Mouse (Mus musculus): ENCODE data around the gene Rgs6. TPM values are rescaled to one million over a fixed set of nuclear protein-coding genes. Genes with fewer than 3 reads are reported as not detected.

Gene Rgs6
- polyA plus RNA-seq, 1 experiment from 2014 or later = 1.8 TPM

DNA sequence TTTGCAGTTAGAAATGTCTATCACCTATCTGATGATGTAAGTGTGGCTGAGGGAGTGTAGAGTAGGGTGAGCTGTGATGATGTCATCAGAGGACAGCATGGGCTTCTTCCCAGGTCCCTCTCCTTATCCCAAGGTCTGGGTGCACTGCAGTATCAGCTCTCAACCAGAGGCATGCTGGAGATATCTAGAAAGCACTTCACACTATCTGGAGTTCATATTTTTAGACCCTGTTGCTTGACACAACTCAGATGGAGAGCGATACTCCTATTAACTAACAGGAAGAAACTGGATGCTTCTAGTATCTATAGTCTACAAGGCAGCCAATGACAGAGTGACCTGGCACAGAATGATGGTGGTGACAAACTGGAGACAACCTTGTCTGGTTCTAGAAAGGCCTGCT is 250.5 kb downstream of the Rgs6 start:
- H3K4me1 ChIP-seq = no peaks in the 10 kb centered on the region
- H3K36me3 ChIP-seq (replicated peaks) = no peaks in the 10 kb centered on the region
- H3K9me3 ChIP-seq = 0 out of 2 replicates have a peak, but pooled peaks cover 8% of the 10 kb centered on the region
- H3K9ac ChIP-seq = no peak overlapping the region
- no peak overlapping the region for H3K4me2 ChIP-seq
- no peaks in the 10 kb centered on the region for H3K27me3 ChIP-seq
- WGBS = 91% methylated on average over 1 of the region's 1 CpGs
- H3K27ac ChIP-seq = no peak overlapping the region
- ATAC-seq (ENCODE audit: low FRiP score) = no peak
- no peak overlapping the region for H3K4me3 ChIP-seq (replicated peaks)

DNA sequence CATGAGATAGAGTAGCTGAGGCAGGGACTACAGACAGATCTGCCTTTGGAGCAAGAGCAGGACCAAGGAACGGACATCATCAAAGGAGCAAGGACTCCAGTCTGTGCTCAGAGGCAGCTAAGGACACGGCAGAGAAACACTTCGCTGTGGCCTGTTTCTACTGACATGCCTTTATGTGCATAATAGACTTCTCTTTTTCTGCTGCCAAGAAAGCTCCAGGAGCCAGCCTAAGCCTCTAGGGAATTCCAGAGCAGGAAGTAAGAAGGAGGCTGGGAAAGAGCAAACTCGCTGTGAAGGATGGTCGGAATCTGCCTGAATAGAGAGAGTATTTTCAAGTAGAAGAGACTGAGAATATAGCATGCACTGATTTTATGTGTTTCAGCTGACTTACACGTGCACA is 253.5 kb downstream of the Rgs6 start:
- Histone ChIP-seq H3K9me3 (0 out of 2 replicates have a peak, but pooled peaks cover 10% of the 10 kb centered on the region), H3K9ac (no peak overlapping the region), H3K36me3 (replicated peaks) (no peaks in the 10 kb centered on the region), H3K4me2 (no peak overlapping the region), H3K4me3 (replicated peaks) (no peak overlapping the region), H3K27me3 (no peaks in the 10 kb centered on the region), H3K27ac (no peak overlapping the region), H3K4me1 (no peaks in the 10 kb centered on the region)
- WGBS = 74% methylated on average over 6 of the region's 6 CpGs
- ATAC-seq (ENCODE audit: low FRiP score) = no peak

DNA sequence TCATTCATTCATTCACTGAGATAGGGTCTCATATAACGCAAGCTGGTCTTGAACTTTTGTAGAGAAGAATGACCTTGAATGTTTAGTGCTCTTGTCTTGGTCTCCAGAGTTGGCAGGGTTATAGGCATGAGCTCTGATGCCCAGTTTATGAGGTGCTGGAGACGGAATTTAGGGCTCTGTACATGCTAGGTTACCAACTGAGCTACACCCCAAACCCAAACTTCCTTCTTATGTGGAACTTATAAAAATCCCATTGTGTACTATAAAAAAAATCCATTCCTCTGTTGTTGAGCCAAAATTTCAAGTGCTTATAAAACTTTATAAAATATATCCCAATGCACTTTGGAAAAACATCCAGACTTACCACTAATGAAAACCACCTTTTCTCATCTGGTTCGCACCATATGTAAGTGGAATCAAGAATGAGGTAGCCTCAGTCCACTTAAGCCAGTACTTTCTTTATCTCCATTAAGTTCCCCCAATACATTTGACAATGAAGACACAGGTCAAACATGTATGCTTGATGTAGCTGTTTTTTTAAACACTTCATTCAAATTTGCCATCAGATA is 260.3 kb downstream of the Rgs6 start:
- no peak for ATAC-seq (ENCODE audit: low FRiP score)
- no peak overlapping the region for H3K9ac ChIP-seq
- no peaks in the 10 kb centered on the region for H3K4me1 ChIP-seq
- no peak overlapping the region for H3K4me3 ChIP-seq (replicated peaks)
- WGBS = 87% methylated on average over 3 of the region's 3 CpGs
- no peak overlapping the region for H3K27ac ChIP-seq
- H3K27me3 ChIP-seq = no peaks in the 10 kb centered on the region
- 0 out of 2 replicates have a peak, but pooled peaks cover 3% of the 10 kb centered on the region for H3K9me3 ChIP-seq
- H3K4me2 ChIP-seq = no peak overlapping the region
- no peaks in the 10 kb centered on the region for H3K36me3 ChIP-seq (replicated peaks)

DNA sequence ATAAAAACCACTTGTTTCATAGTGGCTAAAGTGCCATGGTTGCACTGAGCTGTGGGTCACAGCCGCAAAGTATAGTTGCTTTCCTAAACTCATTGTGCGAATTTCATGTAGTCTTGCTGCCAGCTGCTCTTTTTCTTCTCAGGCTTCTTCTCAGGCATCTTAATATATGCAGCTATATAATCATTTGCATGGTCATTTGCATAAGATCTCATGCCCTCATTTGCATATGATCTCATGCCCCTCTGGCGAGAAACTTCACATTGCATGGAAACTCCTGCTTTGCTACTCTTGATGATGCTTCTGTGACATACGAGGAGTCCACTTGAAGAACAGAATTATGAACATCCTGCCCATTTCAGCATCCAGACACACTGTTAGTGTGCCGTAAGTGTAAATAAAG is 266.8 kb downstream of the Rgs6 start:
- 0 out of 2 replicates have a peak, but pooled peaks have one; percentile 39 for ATAC-seq (ENCODE audit: low FRiP score)
- Histone ChIP-seq H3K9ac (no peak overlapping the region), H3K27ac (no peak overlapping the region), H3K4me2 (no peak overlapping the region), H3K36me3 (replicated peaks) (no peaks in the 10 kb centered on the region), H3K4me1 (peaks cover 3% of the 10 kb centered on the region), H3K4me3 (replicated peaks) (no peak overlapping the region), H3K27me3 (no peaks in the 10 kb centered on the region), H3K9me3 (no peaks in the 10 kb centered on the region)
- WGBS = 58% methylated on average over 5 of the region's 5 CpGs

DNA sequence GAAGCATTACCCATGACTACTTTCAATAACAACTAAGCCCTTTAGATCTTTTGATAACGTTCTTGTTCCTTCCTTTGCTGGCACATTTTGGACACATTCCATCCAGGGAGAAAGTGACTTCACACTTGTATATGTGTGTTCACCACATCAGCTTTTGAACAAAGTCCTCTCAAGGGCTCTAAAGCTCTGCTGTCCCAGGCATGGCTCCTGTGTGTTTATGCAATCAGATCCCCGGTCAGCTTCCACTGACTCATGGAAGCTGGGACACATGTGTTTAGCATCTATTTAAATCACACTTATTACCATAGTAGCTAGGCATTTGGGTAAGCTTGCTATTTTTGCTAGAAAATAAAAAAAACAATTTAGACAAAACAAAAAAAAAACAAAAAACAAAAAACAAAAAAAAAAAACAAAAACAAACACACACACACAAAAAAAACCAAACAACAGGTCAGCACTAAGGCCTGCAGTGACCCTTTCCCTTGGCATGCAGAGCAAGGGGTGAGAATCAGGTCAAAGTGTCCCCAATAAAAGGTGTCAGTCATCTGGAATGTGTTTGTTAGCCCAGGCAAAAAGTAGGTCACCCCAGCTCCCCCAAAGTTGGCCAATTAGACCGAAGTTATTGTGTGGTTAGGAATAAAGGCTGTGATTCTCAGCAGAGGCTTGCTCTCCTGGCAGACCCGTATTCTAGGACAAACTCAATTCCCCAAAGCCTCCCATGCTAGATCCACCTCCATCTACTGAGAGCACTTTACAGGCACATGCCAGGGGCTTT is 267.4 kb downstream of the Rgs6 start:
- 58% methylated on average over 4 of the region's 4 CpGs for WGBS
- ATAC-seq (ENCODE audit: low FRiP score) = no peak
- H3K36me3 ChIP-seq (replicated peaks) = no peaks in the 10 kb centered on the region
- no peak overlapping the region for H3K4me3 ChIP-seq (replicated peaks)
- peaks cover 3% of the 10 kb centered on the region for H3K4me1 ChIP-seq
- no peaks in the 10 kb centered on the region for H3K9me3 ChIP-seq
- H3K9ac ChIP-seq = no peak overlapping the region
- H3K27ac ChIP-seq = no peak overlapping the region
- no peaks in the 10 kb centered on the region for H3K27me3 ChIP-seq
- H3K4me2 ChIP-seq = no peak overlapping the region

DNA sequence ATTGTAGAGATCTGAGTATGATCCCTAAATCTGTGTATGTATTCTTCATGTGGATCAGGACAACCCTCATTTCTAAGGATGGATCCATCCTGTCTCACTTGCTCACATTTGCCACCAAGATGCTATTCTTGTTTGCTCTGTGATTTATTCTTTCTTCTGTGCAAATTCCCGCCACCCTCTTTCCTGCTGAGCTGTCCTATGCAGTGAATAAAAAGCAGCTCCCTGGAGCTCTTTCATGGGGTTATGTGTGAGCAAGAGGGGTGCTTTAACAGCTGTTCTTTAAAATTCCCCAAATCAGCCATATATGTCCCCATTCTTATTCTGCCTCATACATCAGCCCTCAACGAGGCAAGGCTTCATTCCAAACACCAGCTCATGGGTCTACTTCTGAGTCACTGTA is 277.6 kb downstream of the Rgs6 start:
- Histone ChIP-seq H3K36me3 (replicated peaks) (no peaks in the 10 kb centered on the region), H3K27ac (no peak overlapping the region), H3K27me3 (no peaks in the 10 kb centered on the region), H3K4me3 (replicated peaks) (no peak overlapping the region), H3K9ac (no peak overlapping the region), H3K4me2 (no peak overlapping the region), H3K9me3 (no peaks in the 10 kb centered on the region), H3K4me1 (no peaks in the 10 kb centered on the region)
- no peak for ATAC-seq (ENCODE audit: low FRiP score)
- WGBS = 55% methylated on average over 2 of the region's 2 CpGs

DNA sequence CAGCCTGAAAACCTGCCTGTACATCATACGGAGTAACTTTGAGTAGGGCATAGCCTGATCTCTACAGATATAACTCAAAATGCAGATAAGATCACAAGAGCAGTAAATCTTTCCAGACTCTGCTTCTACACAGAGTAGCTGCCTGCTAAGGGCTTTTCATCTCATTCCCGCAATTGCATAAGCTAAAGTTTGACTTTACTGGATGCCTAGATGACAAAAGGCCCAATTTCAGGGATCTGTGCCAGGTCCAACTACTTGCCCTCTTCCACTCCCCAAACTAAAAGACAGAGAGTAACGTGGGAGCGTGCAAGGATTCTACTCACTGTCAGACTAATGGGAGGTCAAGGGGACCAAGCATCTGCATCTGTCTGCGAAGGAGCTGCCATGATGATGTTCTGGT is 292.6 kb downstream of the Rgs6 start:
- Histone ChIP-seq H3K4me2 (no peak overlapping the region), H3K4me3 (replicated peaks) (no peak overlapping the region), H3K36me3 (replicated peaks) (no peaks in the 10 kb centered on the region), H3K27me3 (no peaks in the 10 kb centered on the region), H3K9ac (no peak overlapping the region), H3K4me1 (no peaks in the 10 kb centered on the region), H3K9me3 (no peaks in the 10 kb centered on the region), H3K27ac (no peak overlapping the region)
- 95% methylated on average over 5 of the region's 5 CpGs for WGBS
- no peak for ATAC-seq (ENCODE audit: low FRiP score)

DNA sequence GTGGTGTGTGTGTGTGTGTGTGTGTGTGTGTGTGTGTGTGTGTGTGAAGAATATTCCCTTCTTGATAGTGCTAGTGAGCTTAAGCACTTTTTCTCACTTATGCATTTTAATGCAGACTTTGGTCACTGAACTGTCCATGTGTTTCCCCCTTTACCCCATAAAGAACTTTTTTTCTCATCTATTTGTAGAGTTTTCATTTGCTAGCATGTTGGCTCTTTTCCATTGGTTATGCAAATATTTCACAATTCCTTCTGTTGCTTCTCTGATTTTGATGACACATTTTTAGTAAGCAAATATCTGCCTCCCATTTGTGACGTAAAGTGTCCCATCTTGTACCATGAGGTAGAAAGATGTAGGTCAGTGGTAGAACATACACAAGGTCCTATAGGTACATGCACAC is 295.0 kb downstream of the Rgs6 start:
- no peak overlapping the region for H3K4me3 ChIP-seq (replicated peaks)

DNA sequence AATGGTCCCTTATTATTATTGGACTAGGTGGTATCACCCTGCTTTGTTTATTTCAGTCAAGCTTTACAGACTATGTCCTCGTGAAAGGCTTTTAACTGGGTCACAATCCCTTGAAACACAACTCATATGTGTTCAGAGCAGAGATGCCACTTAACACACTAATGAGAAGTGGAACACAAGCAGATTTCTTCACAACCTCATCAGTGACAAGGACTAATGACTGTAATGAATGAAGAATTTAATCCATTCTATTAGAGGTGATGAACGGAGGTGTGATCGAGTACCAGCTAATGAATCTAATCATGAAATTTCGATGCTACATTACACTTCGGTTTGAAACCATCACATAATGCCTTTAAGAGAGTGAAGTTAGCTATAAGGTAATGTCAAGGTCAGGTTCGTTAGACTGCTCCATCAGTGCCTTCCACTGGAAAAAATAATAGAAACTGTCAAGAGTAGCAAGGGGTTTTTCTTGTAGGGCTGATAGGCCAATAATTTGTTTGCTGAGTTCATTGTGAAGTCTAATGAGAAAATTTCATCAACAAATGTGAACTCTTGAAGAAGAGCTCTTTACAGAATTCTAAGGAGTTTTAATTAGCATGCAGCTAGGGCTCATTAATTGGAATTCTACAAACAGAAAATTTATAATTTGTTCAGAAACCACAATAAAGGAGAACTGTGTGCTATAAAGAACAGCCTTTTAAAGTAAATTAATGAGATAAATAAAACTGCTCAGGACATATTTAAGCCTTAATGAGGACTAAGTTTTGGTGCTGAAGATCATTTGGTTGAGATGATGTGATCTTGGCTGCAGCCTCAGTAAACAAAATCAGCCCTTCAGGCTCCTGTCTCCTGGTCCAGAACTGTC is 307.1 kb downstream of the Rgs6 start:
- Histone ChIP-seq H3K27me3 (no peaks in the 10 kb centered on the region; the same call in 1 of the 2 replicates), H3K4me2 (no peak overlapping the region), H3K4me1 (no peaks in the 10 kb centered on the region), H3K36me3 (replicated peaks) (no peaks in the 10 kb centered on the region), H3K27ac (no peak overlapping the region), H3K9me3 (no peaks in the 10 kb centered on the region), H3K4me3 (replicated peaks) (no peak overlapping the region), H3K9ac (no peak overlapping the region)
- ATAC-seq (ENCODE audit: low FRiP score) = peak; percentile 74; the same call in 1 of the 2 replicates
- WGBS = 52% methylated on average over 6 of the region's 6 CpGs

More for the DNA sequence above, 295.0 kb downstream of the Rgs6 start:
- Histone ChIP-seq H3K27me3 (0 out of 2 replicates have a peak, but pooled peaks cover 3% of the 10 kb centered on the region), H3K27ac (no peak overlapping the region), H3K36me3 (replicated peaks) (no peaks in the 10 kb centered on the region), H3K4me1 (no peaks in the 10 kb centered on the region), H3K4me2 (no peak overlapping the region), H3K9ac (no peak overlapping the region), H3K9me3 (no peaks in the 10 kb centered on the region)
- ATAC-seq (ENCODE audit: low FRiP score) = no peak
- 96% methylated on average over 1 of the region's 1 CpGs for WGBS

DNA sequence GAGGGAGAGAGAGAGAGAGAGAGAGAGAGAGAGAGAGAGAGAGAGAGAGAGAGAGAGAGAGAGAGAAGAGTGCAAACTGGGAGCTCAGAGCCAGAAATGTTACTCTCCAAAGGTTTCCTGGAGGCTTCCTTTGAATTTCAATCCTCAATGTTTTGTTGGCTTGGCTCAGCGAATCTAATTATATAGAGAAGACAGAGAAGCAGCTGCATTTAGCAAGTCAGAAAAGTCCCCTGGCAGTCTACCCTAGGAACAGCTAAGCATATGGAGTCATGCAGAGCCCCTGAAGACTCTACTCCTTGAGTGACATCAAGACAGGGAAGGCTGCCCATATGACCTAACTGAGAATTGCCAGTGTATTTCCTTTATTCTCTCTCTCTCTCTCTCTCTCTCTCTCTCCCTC is 317.7 kb downstream of the Rgs6 start:
- Histone ChIP-seq H3K27me3 (0 out of 2 replicates have a peak, but pooled peaks cover 3% of the 10 kb centered on the region), H3K4me1 (no peaks in the 10 kb centered on the region), H3K9me3 (no peaks in the 10 kb centered on the region), H3K4me2 (no peak overlapping the region), H3K36me3 (replicated peaks) (no peaks in the 10 kb centered on the region), H3K9ac (no peak overlapping the region), H3K4me3 (replicated peaks) (no peak overlapping the region), H3K27ac (no peak overlapping the region)
- WGBS = 77% methylated on average over 1 of the region's 1 CpGs
- ATAC-seq (ENCODE audit: low FRiP score) = no peak

DNA sequence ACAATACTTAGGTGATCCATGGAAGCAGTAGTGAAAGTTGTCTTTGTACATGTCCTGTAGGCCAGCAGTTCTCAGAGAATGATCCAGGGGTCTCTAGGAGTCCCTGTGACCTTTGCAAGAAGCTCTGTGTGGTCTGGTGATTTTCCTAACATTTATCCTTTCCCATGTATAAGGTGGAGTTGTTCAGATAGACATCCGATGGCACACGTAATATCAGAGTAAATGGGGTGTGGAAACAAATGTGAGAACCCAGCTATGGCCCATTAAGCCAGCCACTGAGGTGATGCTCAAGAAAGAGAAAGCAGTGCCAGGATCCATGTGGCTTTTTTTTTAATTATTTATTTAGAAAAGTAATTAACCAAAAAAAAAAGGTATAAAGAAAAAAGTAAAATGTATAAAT is 322.8 kb downstream of the Rgs6 start:
- no peaks in the 10 kb centered on the region for H3K27me3 ChIP-seq
- no peak overlapping the region for H3K4me2 ChIP-seq
- H3K27ac ChIP-seq = no peak overlapping the region
- ATAC-seq (ENCODE audit: low FRiP score) = no peak
- H3K9ac ChIP-seq = no peak overlapping the region
- no peak overlapping the region for H3K4me3 ChIP-seq (replicated peaks)
- H3K4me1 ChIP-seq = no peaks in the 10 kb centered on the region
- 96% methylated on average over 2 of the region's 2 CpGs for WGBS
- no peaks in the 10 kb centered on the region for H3K9me3 ChIP-seq
- H3K36me3 ChIP-seq (replicated peaks) = no peaks in the 10 kb centered on the region

DNA sequence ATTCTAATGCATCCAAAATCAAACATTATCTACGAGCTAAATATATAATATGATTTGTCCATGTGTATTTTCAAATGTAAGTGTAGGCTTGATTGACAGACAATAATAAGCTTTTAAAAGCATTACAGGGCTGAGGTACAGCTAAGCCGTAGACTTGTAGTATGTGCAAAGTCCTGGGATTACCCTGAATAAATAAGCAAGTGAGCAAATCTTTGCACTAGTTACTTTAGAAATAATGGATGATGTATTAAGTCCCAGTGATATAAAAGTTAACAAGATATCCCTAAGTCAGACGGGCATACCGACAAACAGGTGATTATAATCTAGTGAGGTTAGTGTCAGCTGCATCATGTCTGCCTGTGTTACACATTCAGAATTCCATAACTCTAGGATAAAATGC is 326.0 kb downstream of the Rgs6 start:
- WGBS = 87% methylated on average over 4 of the region's 4 CpGs
- no peaks in the 10 kb centered on the region for H3K9me3 ChIP-seq
- no peak for ATAC-seq (ENCODE audit: low FRiP score)

More for the DNA sequence above, 326.0 kb downstream of the Rgs6 start:
- Histone ChIP-seq H3K4me3 (replicated peaks) (no peak overlapping the region), H3K9ac (no peak overlapping the region), H3K4me1 (no peaks in the 10 kb centered on the region), H3K4me2 (no peak overlapping the region), H3K36me3 (replicated peaks) (no peaks in the 10 kb centered on the region), H3K27me3 (no peaks in the 10 kb centered on the region), H3K27ac (no peak overlapping the region)

Measured in forebrain, embryonic 12.5 days (tissue).